Mouse (Mus musculus) embryonic fibroblast, embryonic 13.5 days (primary cell): Measurements from ENCODE around the gene Cacna1d.

Experiments used
- CTCF ChIP-seq: IDR thresholded peaks from 2 replicates; pipeline ENCODE4 v1.5.1; 2011; ENCODE audit warnings: mild to moderate bottlenecking, control low read depth, low read length, moderate library complexity, borderline replicate concordance; ENCODE audit not compliant: insufficient read depth
- POLR2A ChIP-seq: IDR thresholded peaks from 2 replicates; pipeline ENCODE4 v1.6.1; 2011; ENCODE audit warnings: low read depth, mild to moderate bottlenecking, control low read depth, low read length, moderate library complexity

GRCm38 (mm10) chr14:30344948-30345865 is 146.0 kb downstream of the Cacna1d start:
- no peak for TF ChIP-seq POLR2A
- TF ChIP-seq CTCF: no peak
